Mouse (Mus musculus): ENCODE results near the gene Sf3b2. TPM values are rescaled to one million over a fixed set of nuclear protein-coding genes. Genes with fewer than 3 reads are reported as not detected.

The Sf3b2 gene
- 100 to 1,000 TPM; 155 to 206 TPM for polyA plus RNA-seq (2012; fragmentation: generic; extraction: Trizol)

DNA sequence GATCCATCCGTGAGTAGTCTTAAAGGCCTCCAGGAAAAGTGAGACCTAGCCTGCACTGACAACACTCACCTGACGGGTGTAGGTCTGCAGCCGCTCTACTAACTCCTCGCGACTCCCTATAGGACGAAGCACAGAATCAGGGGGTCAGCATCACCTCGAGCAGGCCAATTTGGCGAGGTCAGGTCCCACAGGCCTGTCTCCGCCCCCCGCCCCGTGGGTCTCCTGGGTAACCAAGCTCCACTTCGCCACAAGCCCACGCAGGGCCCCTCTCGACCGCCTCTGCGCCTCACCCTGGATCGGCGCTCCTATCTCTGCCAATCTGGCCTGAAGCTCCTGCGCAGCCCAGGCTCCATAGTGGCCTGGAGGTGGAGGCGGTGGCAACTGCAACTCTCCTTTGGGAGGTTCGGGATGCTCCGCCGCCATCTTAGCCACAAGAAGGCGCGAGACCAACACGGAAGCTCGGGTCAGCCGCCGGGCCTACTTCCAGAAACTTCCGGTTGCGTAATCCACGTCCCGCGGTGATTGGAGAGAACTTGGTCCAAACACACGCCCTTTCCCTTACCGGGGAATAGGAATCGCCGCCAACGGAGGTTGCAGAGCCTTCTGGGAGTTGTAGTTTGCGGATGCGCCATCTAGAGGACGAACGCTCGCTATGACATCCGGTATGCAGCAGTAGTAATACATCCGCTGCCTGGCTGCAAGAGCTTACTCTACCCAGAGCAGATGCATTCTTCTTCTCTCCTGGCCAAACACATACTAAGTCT lies at the start of gene Sf3b2:
Gene Sf3b2 (minus strand): TSS at position 484 of the 764 bp plus-strand sequence.

DNA sequence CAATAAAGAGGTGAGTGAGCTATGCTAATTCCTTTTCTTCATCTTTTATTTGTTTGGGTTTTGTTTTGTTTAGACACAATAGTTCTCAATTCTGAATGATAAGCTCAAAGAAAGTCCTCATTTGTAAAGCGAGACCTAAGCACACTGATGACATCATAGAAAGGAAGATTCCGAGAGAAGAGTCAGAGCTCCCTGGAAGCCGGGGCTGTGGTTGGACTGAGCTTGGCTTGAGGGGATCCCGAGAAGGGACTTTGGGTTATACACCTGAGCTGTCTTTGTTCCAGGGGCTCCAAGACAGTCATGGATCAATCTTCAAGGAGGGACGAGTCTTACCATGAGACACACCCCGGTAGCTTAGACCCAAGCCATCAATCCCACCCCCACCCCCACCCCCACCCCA lies 40.2 kb upstream of the Sf3b2 start, which contains the start of gene Catsper1:
Gene Catsper1 (plus strand): TSS at position 301 of the 400 bp plus-strand sequence.

DNA sequence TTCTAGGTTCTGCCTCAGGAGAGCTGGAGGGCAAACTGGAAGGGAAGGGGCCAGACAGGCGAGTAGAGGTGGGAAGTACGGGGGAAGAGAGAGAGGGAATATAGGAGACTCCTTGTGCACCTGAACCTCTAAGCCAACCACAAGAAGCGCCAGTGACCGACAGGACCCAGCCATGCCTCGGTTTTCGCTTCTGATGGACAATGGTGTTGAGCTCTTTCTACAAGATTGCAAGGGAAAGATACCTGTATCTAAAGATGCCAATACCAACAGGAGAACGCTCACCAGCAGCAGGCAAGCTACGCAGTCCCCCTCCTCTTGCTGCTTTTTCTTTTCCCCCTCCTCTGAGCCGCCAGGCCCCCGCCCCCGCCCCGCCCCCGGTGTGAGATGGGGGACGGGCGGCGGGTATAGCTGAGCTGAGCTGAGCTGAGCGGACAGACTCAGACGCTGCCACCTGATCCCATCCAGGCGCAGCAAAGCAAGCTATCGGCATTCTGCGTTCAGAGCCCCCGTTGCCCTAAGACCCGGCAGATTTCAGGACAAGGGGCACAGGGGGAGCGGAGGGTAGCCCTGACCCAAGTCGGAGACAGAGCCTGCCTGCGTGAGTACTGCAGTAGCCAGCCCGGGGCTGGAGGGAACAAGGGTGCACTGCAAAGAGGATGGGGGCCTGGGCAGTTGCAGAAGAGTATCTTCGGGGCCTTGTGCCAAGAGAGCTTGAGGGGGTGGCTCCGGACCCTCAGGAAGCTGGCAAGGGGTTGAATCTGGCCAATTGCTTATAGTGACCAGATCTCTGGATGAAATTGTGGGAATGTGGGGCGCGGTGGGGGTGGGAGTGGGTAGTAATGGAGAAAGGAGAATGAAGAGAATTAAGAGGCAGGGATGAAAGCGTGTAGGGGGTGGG lies 2.9 kb upstream of the Sf3b2 start, which contains the start of gene Gal3st3:
Gene Gal3st3 (plus strand): TSS at position 429 of the 898 bp plus-strand sequence.

DNA sequence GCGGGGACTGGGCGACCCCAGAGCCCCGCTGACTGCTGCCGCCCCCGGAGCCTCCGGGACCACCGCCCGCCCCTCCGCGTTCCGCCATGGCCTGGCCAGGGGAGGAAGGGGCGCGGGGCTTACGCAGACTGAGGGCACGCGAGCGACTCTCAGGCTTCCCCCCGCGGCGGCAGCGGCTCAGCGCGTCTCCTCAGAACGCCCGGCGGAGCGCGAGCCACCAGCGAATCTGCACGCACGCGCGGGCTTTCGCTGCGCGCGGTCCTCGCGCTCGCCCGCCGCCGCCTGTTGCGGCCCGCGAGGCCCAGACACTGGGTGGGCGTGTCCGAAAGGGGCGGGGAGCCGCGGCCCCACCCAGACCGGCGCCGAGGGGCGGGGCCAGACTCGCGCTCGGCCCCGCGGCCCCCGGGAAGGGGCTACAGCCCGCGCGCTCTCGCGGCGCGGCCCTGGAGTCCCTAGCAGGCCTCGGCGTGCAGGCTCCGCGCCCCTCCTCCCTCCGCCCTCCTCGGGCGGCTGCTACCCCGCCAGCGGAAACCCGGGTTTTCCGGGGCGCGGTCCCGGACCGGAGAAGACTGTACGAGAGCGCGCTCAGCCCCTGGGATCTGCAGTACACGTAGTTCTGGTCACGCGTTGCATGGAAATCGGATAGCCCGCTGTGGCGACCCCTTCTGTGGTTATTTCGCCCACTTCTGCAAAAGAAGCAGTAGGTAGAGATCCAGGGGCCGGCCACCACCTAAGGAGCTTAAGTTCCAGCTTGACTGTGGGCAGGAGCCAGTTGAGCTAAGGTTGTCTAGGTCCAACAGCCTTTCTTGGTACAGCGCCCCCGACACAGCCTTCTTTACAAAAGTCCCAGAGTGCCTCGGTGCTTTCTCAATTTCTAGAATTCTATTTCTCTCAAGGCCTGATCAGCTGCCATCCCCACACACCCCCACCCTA lies 22.2 kb downstream of the Sf3b2 start, which contains the start of gene Pacs1:
Gene Pacs1 (minus strand): TSS at position 319 of the 933 bp plus-strand sequence.

Other genes with a start within 250 kb of the Sf3b2 start
- gene Rin1, start 245.0 kb downstream of the Sf3b2 start, polyA plus RNA-seq (2012; fragmentation: generic; extraction: Trizol), result 10 to 100 TPM; 14.9 to 21.8 TPM
- gene Cd248, start 227.4 kb downstream of the Sf3b2 start, polyA plus RNA-seq (2012; fragmentation: generic; extraction: Trizol), result 100 to 1,000 TPM; 106 to 492 TPM
- gene Tmem151a, start 209.9 kb downstream of the Sf3b2 start, polyA plus RNA-seq (2012; fragmentation: generic; extraction: Trizol), result 1 to 10 TPM; 3.1 to 4.6 TPM
- gene Yif1a, start 206.9 kb downstream of the Sf3b2 start, polyA plus RNA-seq (2012; fragmentation: generic; extraction: Trizol), result 100 to 1,000 TPM; 137 to 166 TPM
- 10 to 100 TPM in 1 of 2 experiments, 1 to 10 TPM in 1; 2.5 to 10.3 TPM for gene Cnih2, start 196.9 kb downstream of the Sf3b2 start, polyA plus RNA-seq (2012; fragmentation: generic; extraction: Trizol)
- 100 to 1,000 TPM; 192 to 232 TPM for gene Rab1b, start 188.4 kb downstream of the Sf3b2 start, polyA plus RNA-seq (2012; fragmentation: generic; extraction: Trizol)
- 10 to 100 TPM; 16.7 to 20.6 TPM for gene Klc2, start 176.9 kb downstream of the Sf3b2 start, polyA plus RNA-seq (2012; fragmentation: generic; extraction: Trizol)
- 10 to 100 TPM in 1 of 2 experiments, 1 to 10 TPM in 1; 7.7 to 24.1 TPM for gene Pacs1, start 22.3 kb downstream of the Sf3b2 start, polyA plus RNA-seq (2012; fragmentation: generic; extraction: Trizol)
- under 1 TPM; 0.01 to 0.04 TPM for gene Gal3st3, start 2.9 kb upstream of the Sf3b2 start, polyA plus RNA-seq (2012; fragmentation: generic; extraction: Trizol)
- under 1 TPM in 1 of 2 experiments, not detected in 1; 0.01 TPM for gene Catsper1, start 40.3 kb upstream of the Sf3b2 start, polyA plus RNA-seq (2012; fragmentation: generic; extraction: Trizol)
- gene Cst6, start 54.1 kb upstream of the Sf3b2 start, polyA plus RNA-seq (2012; fragmentation: generic; extraction: Trizol), result 10 to 100 TPM; 13.3 to 17.5 TPM
- gene Eif1ad, start 71.3 kb upstream of the Sf3b2 start, polyA plus RNA-seq (2012; fragmentation: generic; extraction: Trizol), result 10 to 100 TPM; 19.7 to 31.1 TPM
- 100 to 1,000 TPM; 410 to 751 TPM for gene Banf1, start 71.7 kb upstream of the Sf3b2 start, polyA plus RNA-seq (2012; fragmentation: generic; extraction: Trizol)
- gene Sart1, start 93.2 kb upstream of the Sf3b2 start, polyA plus RNA-seq (2012; fragmentation: generic; extraction: Trizol), result 100 to 1,000 TPM in 1 of 2 experiments, 10 to 100 TPM in 1; 90.8 to 138 TPM
- under 1 TPM; 0.15 to 0.57 TPM for gene Tsga10ip, start 107.1 kb upstream of the Sf3b2 start, polyA plus RNA-seq (2012; fragmentation: generic; extraction: Trizol)
- gene Drap1, start 129.5 kb upstream of the Sf3b2 start, polyA plus RNA-seq (2012; fragmentation: generic; extraction: Trizol), result 100 to 1,000 TPM; 562 to 812 TPM
- 100 to 1,000 TPM; 130 to 150 TPM for gene AI837181, start 129.7 kb upstream of the Sf3b2 start, polyA plus RNA-seq (2012; fragmentation: generic; extraction: Trizol)
- 10 to 100 TPM; 12.6 to 75.6 TPM for gene Fosl1, start 152.1 kb upstream of the Sf3b2 start, polyA plus RNA-seq (2012; fragmentation: generic; extraction: Trizol)
- gene Ccdc85b, start 162.4 kb upstream of the Sf3b2 start, polyA plus RNA-seq (2012; fragmentation: generic; extraction: Trizol), result 10 to 100 TPM; 19.1 to 30.2 TPM
- gene Fibp, start 165.2 kb upstream of the Sf3b2 start, polyA plus RNA-seq (2012; fragmentation: generic; extraction: Trizol), result 10 to 100 TPM; 64.4 to 74.0 TPM
- 1 to 10 TPM in 1 of 2 experiments, under 1 TPM in 1; 0.12 to 1.7 TPM for gene Ctsw, start 173.1 kb upstream of the Sf3b2 start, polyA plus RNA-seq (2012; fragmentation: generic; extraction: Trizol)
- 100 to 1,000 TPM; 126 to 239 TPM for gene Efemp2, start 178.5 kb upstream of the Sf3b2 start, polyA plus RNA-seq (2012; fragmentation: generic; extraction: Trizol)
- 10 to 100 TPM; 60.9 to 64.0 TPM for gene Mus81, start 192.9 kb upstream of the Sf3b2 start, polyA plus RNA-seq (2012; fragmentation: generic; extraction: Trizol)
- 1,000 to 10,000 TPM; 1,421 to 2,469 TPM for gene Cfl1, start 195.0 kb upstream of the Sf3b2 start, polyA plus RNA-seq (2012; fragmentation: generic; extraction: Trizol)
- gene 1700020D05Rik, start 208.3 kb upstream of the Sf3b2 start, polyA plus RNA-seq (2012; fragmentation: generic; extraction: Trizol), result under 1 TPM; 0.05 to 0.50 TPM
- 1 to 10 TPM; 1.8 to 8.4 TPM for gene Snx32, start 215.1 kb upstream of the Sf3b2 start, polyA plus RNA-seq (2012; fragmentation: generic; extraction: Trizol)